Mouse (Mus musculus): Measurements from ENCODE around the gene Klk5.

Gene Klk5

GRCm38 (mm10) chr7:43876444-43876843, 34.7 kb downstream of the Klk5 start:
- no peak for DNase-seq (ENCODE audit: low spot score)

- DNase-seq (ENCODE audit: low spot score), result no peak
Measured at GRCm38 (mm10) chr7:43878281-43878680, 36.5 kb downstream of the Klk5 start.

- no peak for DNase-seq (ENCODE audit: low spot score)
Measured at GRCm38 (mm10) chr7:43880912-43881311, 39.1 kb downstream of the Klk5 start, which contains the start of gene Klk4. TSS of gene Klk4 (plus strand) at chr7:43881160.

- no peak for DNase-seq (ENCODE audit: low spot score)
Measured at GRCm38 (mm10) chr7:43882346-43882745, 40.6 kb downstream of the Klk5 start.

GRCm38 (mm10) chr7:43882811-43883210, 41.0 kb downstream of the Klk5 start:
- DNase-seq (ENCODE audit: low spot score), result no peak

- DNase-seq (ENCODE audit: low spot score), result no peak
Measured at GRCm38 (mm10) chr7:43883547-43883946, 41.8 kb downstream of the Klk5 start.

GRCm38 (mm10) chr7:43891365-43891764, 49.6 kb downstream of the Klk5 start:
- DNase-seq (ENCODE audit: low spot score), result no peak

GRCm38 (mm10) chr7:43891788-43892187, 50.0 kb downstream of the Klk5 start:
- DNase-seq (ENCODE audit: low spot score), result no peak

- DNase-seq (ENCODE audit: low spot score), result peak; percentile 67
Measured at GRCm38 (mm10) chr7:43894836-43895235, 53.1 kb downstream of the Klk5 start.
